Mouse (Mus musculus): ENCODE data around the gene Dscam.

GRCm38 (mm10) chr16:97194179-97194578 is 23.6 kb upstream of the Dscam start:
- TF ChIP-seq CTCF (IDR thresholded peaks at IDR 0.05; ENCODE audit: extremely low read depth, insufficient read length, insufficient replicate concordance, low read depth, low read length) (no peak), POLR2A (IDR thresholded peaks at IDR 0.05; ENCODE audit: low read depth, low read length) (no peak)
